Mouse (Mus musculus) limb, embryonic 10.5 days (tissue): ENCODE measurements around the gene Car8. TPM values are rescaled to one million over a fixed set of nuclear protein-coding genes. Genes with fewer than 3 reads are reported as not detected.

Source experiments
- DNase-seq: peaks from one replicate; pipeline ENCODE4 v3.0.0-alpha.2; 2017; ENCODE audit warnings: low spot score
- H3K27ac ChIP-seq: fragments of 300-500 bp; sonication (generic); 2 replicates; pipeline ENCODE4 v1.5.1; 2016; ENCODE audit warnings: mild to moderate bottlenecking
- H3K27me3 ChIP-seq: fragments of 300-500 bp; sonication (generic); 2 replicates; pipeline ENCODE4 v1.6.1; 2016; ENCODE audit warnings: low read depth, mild to moderate bottlenecking; ENCODE audit not compliant: poor library complexity, severe bottlenecking
- H3K36me3 ChIP-seq: fragments of 300-500 bp; sonication (generic); 2 replicates; pipeline ENCODE4 v1.6.1; 2016; ENCODE audit warnings: mild to moderate bottlenecking, moderate library complexity
- H3K4me1 ChIP-seq: fragments of 300-500 bp; sonication (generic); 2 replicates; pipeline ENCODE4 v1.6.1; 2016
- H3K4me3 ChIP-seq: fragments of 300-500 bp; sonication (generic); 2 replicates; pipeline ENCODE4 v1.5.1; 2016; ENCODE audit warnings: mild to moderate bottlenecking, moderate library complexity
- H3K9me3 ChIP-seq: fragments of 300-500 bp; sonication (generic); replicated peaks from 2 replicates; pipeline ENCODE4 v1.6.1; 2016; ENCODE audit warnings: mild to moderate bottlenecking
- WGBS: fragments of 180-500 bp; shearing (Covaris S2); methylation state at CpG from one replicate; pipeline ENCODE4 v1.1.7; 2016; 5-methylcytosine and 5-hydroxymethylcytosine counted together
- polyA plus RNA-seq: library from polyadenylated mRNA; unstranded; fragments of >200 nt; fragmentation: Nextera tagmentation; extraction: Ambion mirVana; gene quantifications from 2 replicates; pipeline ENCODE4 v1.2.1, GENCODE M21; 2016

Gene Car8
- polyA plus RNA-seq: 2.5 TPM in 2 replicates

GRCm38 (mm10) chr4:8238560-8239305 lies at the start of gene Car8:
Car8 (minus strand) TSS chr4:8239041.
- peak within 1 kb of the TSS; percentile 74 for H3K4me3 ChIP-seq
- no peaks in the 10 kb centered on the region for H3K27me3 ChIP-seq
- 1% methylated on average over 48 of the region's 49 CpGs for WGBS
- H3K27ac ChIP-seq: peak within 1 kb of the TSS; percentile 79
- peak; percentile 69 for DNase-seq
- no peaks in the 10 kb centered on the region for H3K36me3 ChIP-seq
- H3K4me1 ChIP-seq: peaks cover 14% of the 10 kb centered on the region
- H3K9me3 ChIP-seq: no peaks in the 10 kb centered on the region

GRCm38 (mm10) chr4:8284934-8285333 lies 46.1 kb upstream of the Car8 start:
- WGBS: 93% methylated on average over 1 of the region's 1 CpGs
- Histone ChIP-seq H3K4me1 (no peaks in the 10 kb centered on the region), H3K4me3 (no peak overlapping the region), H3K9me3 (no peaks in the 10 kb centered on the region), H3K27me3 (no peaks in the 10 kb centered on the region), H3K27ac (no peak overlapping the region), H3K36me3 (no peaks in the 10 kb centered on the region)
- no peak for DNase-seq

GRCm38 (mm10) chr4:8278159-8278558 lies 39.3 kb upstream of the Car8 start:
- Histone ChIP-seq H3K4me1 (no peaks in the 10 kb centered on the region), H3K4me3 (no peak overlapping the region), H3K27ac (no peak overlapping the region), H3K9me3 (no peaks in the 10 kb centered on the region), H3K27me3 (no peaks in the 10 kb centered on the region), H3K36me3 (no peaks in the 10 kb centered on the region)
- WGBS: 91% methylated on average over 2 of the region's 2 CpGs
- DNase-seq: no peak

GRCm38 (mm10) chr4:8249805-8250204 lies 11.0 kb upstream of the Car8 start:
- Histone ChIP-seq H3K27me3 (no peaks in the 10 kb centered on the region), H3K27ac (no peak overlapping the region), H3K4me1 (0 out of 2 replicates have a peak, but pooled peaks cover 3% of the 10 kb centered on the region), H3K36me3 (no peaks in the 10 kb centered on the region), H3K9me3 (no peaks in the 10 kb centered on the region), H3K4me3 (no peak overlapping the region)
- no peak for DNase-seq
- 90% methylated on average over 3 of the region's 3 CpGs for WGBS

- WGBS: 40% methylated on average over 1 of the region's 1 CpGs
- Histone ChIP-seq H3K27ac (no peak overlapping the region), H3K4me3 (no peak overlapping the region), H3K36me3 (no peaks in the 10 kb centered on the region), H3K27me3 (no peaks in the 10 kb centered on the region), H3K9me3 (no peaks in the 10 kb centered on the region), H3K4me1 (0 out of 2 replicates have a peak, but pooled peaks cover 3% of the 10 kb centered on the region)
- no peak for DNase-seq
Measured at GRCm38 (mm10) chr4:8245495-8246063, 6.7 kb upstream of the Car8 start.

GRCm38 (mm10) chr4:8245062-8245461 lies 6.2 kb upstream of the Car8 start:
- no peaks in the 10 kb centered on the region for H3K27me3 ChIP-seq
- WGBS: 90% methylated on average over 3 of the region's 3 CpGs
- H3K9me3 ChIP-seq: no peaks in the 10 kb centered on the region
- H3K4me1 ChIP-seq: 0 out of 2 replicates have a peak, but pooled peaks cover 3% of the 10 kb centered on the region
- H3K4me3 ChIP-seq: no peak overlapping the region
- no peaks in the 10 kb centered on the region for H3K36me3 ChIP-seq
- no peak for DNase-seq
- H3K27ac ChIP-seq: no peak overlapping the region

- Histone ChIP-seq H3K36me3 (no peaks in the 10 kb centered on the region), H3K27me3 (no peaks in the 10 kb centered on the region), H3K9me3 (no peaks in the 10 kb centered on the region), H3K4me3 (0 out of 2 replicates have a peak overlapping the region, but pooled peaks have one; percentile 74), H3K27ac (no peak overlapping the region), H3K4me1 (peaks cover 14% of the 10 kb centered on the region)
- DNase-seq: no peak
- 51% methylated on average over 11 of the region's 11 CpGs for WGBS
Measured at GRCm38 (mm10) chr4:8239699-8240098, 858 bp upstream of the Car8 start.

- peak overlapping the region; percentile 74 for H3K4me3 ChIP-seq
- DNase-seq: no peak
- no peaks in the 10 kb centered on the region for H3K27me3 ChIP-seq
- peak overlapping the region; percentile 79; the same call in 1 of the 2 replicates for H3K27ac ChIP-seq
- WGBS: 20% methylated on average over 11 of the region's 11 CpGs
- H3K9me3 ChIP-seq: no peaks in the 10 kb centered on the region
- H3K36me3 ChIP-seq: no peaks in the 10 kb centered on the region
- peaks cover 14% of the 10 kb centered on the region for H3K4me1 ChIP-seq
Measured at GRCm38 (mm10) chr4:8239306-8239670, 447 bp upstream of the Car8 start.

- no peaks in the 10 kb centered on the region for H3K9me3 ChIP-seq
- 0 out of 2 replicates have a peak, but pooled peaks cover 3% of the 10 kb centered on the region for H3K4me1 ChIP-seq
- no peak overlapping the region for H3K27ac ChIP-seq
- no peaks in the 10 kb centered on the region for H3K27me3 ChIP-seq
- H3K4me3 ChIP-seq: no peak overlapping the region
- no peaks in the 10 kb centered on the region for H3K36me3 ChIP-seq
- DNase-seq: no peak
- 75% methylated on average over 12 of the region's 12 CpGs for WGBS
Measured at GRCm38 (mm10) chr4:8232393-8233111, 6.3 kb downstream of the Car8 start.

- H3K36me3 ChIP-seq: no peaks in the 10 kb centered on the region
- no peak overlapping the region for H3K27ac ChIP-seq
- no peak for DNase-seq
- H3K4me1 ChIP-seq: 0 out of 2 replicates have a peak, but pooled peaks cover 3% of the 10 kb centered on the region
- no peaks in the 10 kb centered on the region for H3K27me3 ChIP-seq
- no peaks in the 10 kb centered on the region for H3K9me3 ChIP-seq
- H3K4me3 ChIP-seq: no peak overlapping the region
- 83% methylated on average over 5 of the region's 5 CpGs for whole genome bisulfite sequencing
Measured at GRCm38 (mm10) chr4:8231291-8231871, 7.5 kb downstream of the Car8 start.

- WGBS: 76% methylated on average over 3 of the region's 3 CpGs
Measured at GRCm38 (mm10) chr4:8229661-8230298, 9.1 kb downstream of the Car8 start.

GRCm38 (mm10) chr4:8218941-8219340 lies 19.9 kb downstream of the Car8 start:
- H3K27me3 ChIP-seq: no peaks in the 10 kb centered on the region
- H3K36me3 ChIP-seq: no peaks in the 10 kb centered on the region
- no peak overlapping the region for H3K27ac ChIP-seq
- no peak overlapping the region for H3K4me3 ChIP-seq
- no peak for DNase-seq
- no peaks in the 10 kb centered on the region for H3K9me3 ChIP-seq
- peaks cover 11% of the 10 kb centered on the region for H3K4me1 ChIP-seq
- WGBS: 93% methylated on average over 8 of the region's 8 CpGs

More at GRCm38 (mm10) chr4:8229661-8230298, 9.1 kb downstream of the Car8 start:
- Histone ChIP-seq H3K4me1 (0 out of 2 replicates have a peak, but pooled peaks cover 3% of the 10 kb centered on the region), H3K36me3 (no peaks in the 10 kb centered on the region), H3K9me3 (no peaks in the 10 kb centered on the region), H3K27ac (no peak overlapping the region), H3K4me3 (no peak overlapping the region), H3K27me3 (no peaks in the 10 kb centered on the region)
- no peak for DNase-seq
